Mouse (Mus musculus) heart, postnatal 25 days (tissue): ENCODE results near the gene Nmnat1. TPM values are rescaled to one million over a fixed set of nuclear protein-coding genes. Genes with fewer than 3 reads are reported as not detected.
A peak's percentile ranks its signal among the peaks of the same experiment; 100 is the strongest.
"Not testable (repeated sequence)": the region's sequence is repeated elsewhere in the genome, so short reads cannot be mapped to it uniquely, and the experiment has no call there.

ENCODE experiments used
- DNase-seq: peaks from one replicate; pipeline ENCODE4 v3.0.0; 2022; ENCODE audit warnings: low spot score
- intact Hi-C: fragments of 180-260 bp; cut with DNase I; formaldehyde crosslinking; loops from one replicate; pipeline ENCODE4 v1.15.1; 2025
- total RNA-seq, 2 experiments: library from RNA; stranded (reverse); gene quantifications; 2 replicates each; pipeline ENCODE4 v1.2.3; 2021

Nmnat1 gene
- total RNA-seq, 2 experiments from 2014 or later = 29.7 to 30.7 TPM

- intact Hi-C loops = no loop called here
- no peak for DNase-seq
These were observed 6.1 kb upstream of the Nmnat1 start for GRCm38 (mm10) chr4:149491151-149491550.

GRCm38 (mm10) chr4:149489415-149490240 lies 4.6 kb upstream of the Nmnat1 start:
- intact Hi-C loops = no loop called here
- DNase-seq = peak; percentile 19

GRCm38 (mm10) chr4:149487729-149488128 lies 2.7 kb upstream of the Nmnat1 start:
- intact Hi-C loops = no loop called here
- DNase-seq = no peak

- DNase-seq = no peak
- intact Hi-C loops = loop anchor here (2.0 kb wide), 2 partner anchors 23 to 57 kb away; no protein-coding TSS in a partner anchor
These were observed 814 bp upstream of the Nmnat1 start for GRCm38 (mm10) chr4:149485825-149486206.

GRCm38 (mm10) chr4:149484566-149484965 lies 436 bp downstream of the Nmnat1 start:
- intact Hi-C loops = loop anchor here (2.0 kb wide), 2 partner anchors 22 to 58 kb away; no protein-coding TSS in a partner anchor
- no peak for DNase-seq

GRCm38 (mm10) chr4:149477078-149477477 lies 7.9 kb downstream of the Nmnat1 start, which contains the start of gene Tmem274:
Gene Tmem274 (plus strand): TSS chr4:149477378.
- intact Hi-C loops = no loop called here
- no peak for DNase-seq

GRCm38 (mm10) chr4:149475096-149475495 lies 9.9 kb downstream of the Nmnat1 start:
- intact Hi-C loops = no loop called here
- DNase-seq = no peak

GRCm38 (mm10) chr4:149469557-149469956 lies 15.4 kb downstream of the Nmnat1 start:
- intact Hi-C loops = no loop called here

GRCm38 (mm10) chr4:149463435-149463950 lies 21.5 kb downstream of the Nmnat1 start:
- intact Hi-C loops = loop anchor here (2.0 kb wide), 1 partner anchor 21 kb away; the partner anchor contains the start of genes Lzic and Nmnat1
- DNase-seq = no peak

More at GRCm38 (mm10) chr4:149469557-149469956, 15.4 kb downstream of the Nmnat1 start:
- no peak for DNase-seq

GRCm38 (mm10) chr4:149462305-149462971 lies 22.6 kb downstream of the Nmnat1 start:
- intact Hi-C loops = loop anchor here (2.0 kb wide), 1 partner anchor 22 kb away; the partner anchor contains the start of genes Lzic and Nmnat1
- no peak for DNase-seq

- intact Hi-C loops = loop anchor here (2.0 kb wide), 1 partner anchor 23 kb away; the partner anchor contains the start of genes Lzic and Nmnat1
These were observed 23.3 kb downstream of the Nmnat1 start for GRCm38 (mm10) chr4:149461579-149462304.

GRCm38 (mm10) chr4:149460475-149460874 lies 24.5 kb downstream of the Nmnat1 start:
- intact Hi-C loops, DNase-seq: not testable (repeated sequence)

More at GRCm38 (mm10) chr4:149461579-149462304, 23.3 kb downstream of the Nmnat1 start:
- DNase-seq = no peak

- DNase-seq = no peak
- intact Hi-C loops = no loop called here
These were observed 25.6 kb downstream of the Nmnat1 start for GRCm38 (mm10) chr4:149459425-149459824.

- no peak for DNase-seq
- intact Hi-C loops = no loop called here
These were observed 26.5 kb downstream of the Nmnat1 start for GRCm38 (mm10) chr4:149458526-149458925.

- intact Hi-C loops = no loop called here
- peak; percentile 38 for DNase-seq
These were observed 27.1 kb downstream of the Nmnat1 start for GRCm38 (mm10) chr4:149457831-149458430.

- intact Hi-C loops, DNase-seq: not testable (repeated sequence)
These were observed 27.8 kb downstream of the Nmnat1 start for GRCm38 (mm10) chr4:149457163-149457562.

GRCm38 (mm10) chr4:149454879-149455278 lies 30.1 kb downstream of the Nmnat1 start, which contains the start of gene Rbp7:
Gene Rbp7 (minus strand): TSS chr4:149454978.
- DNase-seq = peak; percentile 35
- intact Hi-C loops = no loop called here

GRCm38 (mm10) chr4:149454263-149454662 lies 30.7 kb downstream of the Nmnat1 start:
- DNase-seq = no peak
- intact Hi-C loops = no loop called here

GRCm38 (mm10) chr4:149453656-149454055 lies 31.3 kb downstream of the Nmnat1 start:
- intact Hi-C loops = loop anchor here (2.0 kb wide), 1 partner anchor 89 kb away; no protein-coding TSS in a partner anchor
- DNase-seq = no peak
